In genomic region chr19:24621610-24622220, GRCm38 (mm10) we compare ENCODE assay signal across 8 mouse cellular contexts. TPM values are rescaled to one million over a fixed set of nuclear protein-coding genes. Genes with fewer than 3 reads are reported as not detected.
DNase-seq lines count a peak whose midpoint lies in the region; ATAC-seq and TF ChIP-seq lines count a peak whose summit lies in the region.

No protein-coding gene starts in this region.

- H3K27ac ChIP-seq in olfactory bulb, adult 2 months (ENCODE audit: insufficient read depth, low read depth, low read length): no peak overlapping the region
- H3K27ac ChIP-seq in thymus, adult 2 months (ENCODE audit: control insufficient read depth, insufficient read depth, low read length): no peak overlapping the region

- intact Hi-C loops in gastrocnemius, postnatal 36 days (cut with DNase I): loop anchor here (2.0 kb wide), 1 partner anchor 251 kb away; no protein-coding TSS in a partner anchor

- peak; percentile 72 to 73 for DNase-seq in adrenal gland, adult 18-20 months (ENCODE audit: low spot score in 2 of 2)
- DNase-seq in embryo, embryonic 11 days: peak; percentile 81
- DNase-seq in gastrocnemius, postnatal 36 days: peak; percentile 36 to 42
- peak; percentile 73 to 83 for DNase-seq in kidney, postnatal 25 days
- DNase-seq in lung, adult 18-20 months: peak; percentile 58 to 65
- DNase-seq in thymus, adult 2 months: peak; percentile 72

- peak; percentile 71 for ATAC-seq in CD4-positive, CD25-positive, alpha-beta regulatory T cell, adult 4 months

- H3K4me1 ChIP-seq in olfactory bulb, adult 2 months (ENCODE audit: control insufficient read depth, insufficient read depth, low read length): no peaks in the 10 kb centered on the region
- no peaks in the 10 kb centered on the region for H3K4me1 ChIP-seq in thymus, adult 2 months (replicated peaks; ENCODE audit: control insufficient read depth, insufficient read depth, low read length)

- H3K4me3 ChIP-seq in olfactory bulb, adult 2 months (ENCODE audit: insufficient read depth, low read depth, low read length): no peak overlapping the region
- no peak overlapping the region for H3K4me3 ChIP-seq in thymus, adult 2 months (ENCODE audit: control insufficient read depth, insufficient read depth, low read length)

- H3K27me3 ChIP-seq in thymus, adult 2 months (ENCODE audit: control insufficient read depth, insufficient read depth, low read length): no peaks in the 10 kb centered on the region

- no peaks in the 10 kb centered on the region for H3K36me3 ChIP-seq in thymus, adult 2 months (ENCODE audit: control insufficient read depth, insufficient read depth, low read length)

- 33% methylated on average over 8 of the region's 8 CpGs for WGBS in olfactory bulb, adult 2 months
- 32% methylated on average over 8 of the region's 8 CpGs for WGBS in thymus, adult 2 months

- peak; percentile 41; the same call in 1 of the 2 replicates for TF ChIP-seq CTCF in olfactory bulb, adult 2 months (IDR thresholded peaks at IDR 0.05; ENCODE audit: insufficient read depth, low read depth, low read length)
- no peak for TF ChIP-seq CTCF in thymus, adult 2 months (IDR thresholded peaks at IDR 0.05; ENCODE audit: borderline replicate concordance, control insufficient read depth, extremely low read depth, insufficient read depth, low read length, poor library complexity)

- TF ChIP-seq POLR2A in olfactory bulb, adult 2 months (IDR thresholded peaks at IDR 0.05; ENCODE audit: insufficient read depth, low read depth, low read length): no peak
- TF ChIP-seq POLR2A in thymus, adult 2 months (IDR thresholded peaks at IDR 0.05; ENCODE audit: control insufficient read depth, extremely low read depth, insufficient read depth, low read length, poor library complexity): no peak

RNA-seq across cellular contexts. Expression of gene Tmem252, which starts 52.1 kb away (rescaled TPM):
- polyA plus RNA-seq in CD4-positive, CD25-positive, alpha-beta regulatory T cell, adult 4 months (2017; shearing (Covaris generic)): not detected
- under 1 TPM; 0.17 to 0.22 TPM for total RNA-seq in adrenal gland, adult 18-20 months (2021)
- total RNA-seq in gastrocnemius, postnatal 36 days (2021): under 1 TPM; 0.12 to 0.13 TPM
- polyA plus RNA-seq in olfactory bulb, adult 2 months (2012; ENCODE audit: insufficient read depth, insufficient read length, low replicate concordance, missing spikeins): not detected in 2 replicates
- polyA plus RNA-seq in thymus, adult 2 months (2012; rRNA removed): 0.08 and 0.31 TPM in 2 replicates
